In the genomic region with DNA sequence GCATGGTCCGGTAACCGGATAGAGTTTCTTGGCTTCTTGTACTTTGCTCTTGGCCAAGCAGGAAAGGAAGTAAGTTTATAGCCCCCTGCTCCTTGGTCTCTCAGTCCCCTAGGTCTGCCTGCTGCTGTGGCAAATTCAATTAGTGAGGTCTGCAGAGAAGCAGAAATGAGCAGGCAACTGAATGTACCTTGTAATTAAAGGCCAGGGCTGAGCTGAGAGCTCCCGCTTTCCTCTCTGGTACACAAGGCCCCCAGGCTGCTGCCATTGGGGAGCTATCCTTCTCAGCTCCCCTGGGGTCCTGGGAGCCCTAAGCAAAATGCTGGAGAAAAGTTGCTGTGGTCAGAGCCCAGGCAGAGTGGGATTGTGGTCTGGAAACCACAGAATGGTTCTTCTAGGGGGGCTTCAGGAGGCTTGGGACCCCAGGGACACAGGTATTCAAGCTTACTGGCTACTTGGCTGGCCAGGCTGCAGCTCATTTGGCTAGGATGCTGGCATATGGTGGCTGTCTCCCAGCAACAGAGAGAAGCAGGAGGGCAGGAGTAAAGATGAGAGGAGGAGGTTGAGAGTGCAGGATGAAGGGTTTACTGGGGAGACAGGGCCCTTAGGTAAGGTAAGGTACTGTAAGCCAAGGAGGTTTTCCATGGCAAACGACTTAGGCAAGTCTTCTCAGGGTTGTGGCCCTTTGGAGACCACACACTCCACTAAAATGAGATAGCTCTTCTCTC, we compare ENCODE assay signal across 9 mouse cellular contexts. TPM values are rescaled to one million over a fixed set of nuclear protein-coding genes. Genes with fewer than 3 reads are reported as not detected.
DNase-seq lines count a peak whose midpoint lies in the region; ATAC-seq and TF ChIP-seq lines count a peak whose summit lies in the region.
"Had no signal": no experiment of that assay in that cellular context is flagged by ENCODE, and none has a peak within 500 bp of the region (broad histone marks: within the 10 kb centered on the region; RNA-seq: fewer than 3 reads in every experiment).

No protein-coding gene starts in this region.

- no peak overlapping the region for H3K4me3 ChIP-seq in lung, embryonic 14.5 days (ENCODE audit: low read depth, low read length)
- H3K4me3 ChIP-seq in hindbrain, embryonic 13.5 days: no peak overlapping the region
- peak overlapping the region; percentile 13; the same call in 1 of the 2 replicates for H3K4me3 ChIP-seq in stomach, embryonic 14.5 days (ENCODE audit: low read depth, low read length)
- H3K4me3 ChIP-seq in lung, adult 2 months (replicated peaks; ENCODE audit: extremely low read depth, low read depth, low read length): no peak overlapping the region
- H3K4me3 ChIP-seq: megakaryocyte, embryonic 14.5 days had no signal

- DNase-seq in embryo, embryonic 11 days: peak; percentile 14
- DNase-seq in embryo, embryonic 9.5 days (ENCODE audit: extremely low spot score): no peak
- DNase-seq in lung, embryonic 14.5 days: no peak
- DNase-seq in lung, postnatal 36 days: no peak
- DNase-seq in urinary bladder, postnatal 4 days (ENCODE audit: low spot score in 2 of 2): no peak
- DNase-seq in lung, adult 2 months: no peak

- no peak for TF ChIP-seq POLR2A in lung, adult 2 months (IDR thresholded peaks at IDR 0.05; ENCODE audit: borderline replicate concordance, extremely low read depth, low read depth, low read length)

- no peaks in the 10 kb centered on the region for H3K9me3 ChIP-seq in lung, embryonic 14.5 days (ENCODE audit: low read depth, low read length)
- no peaks in the 10 kb centered on the region for H3K9me3 ChIP-seq in hindbrain, embryonic 13.5 days
- no peaks in the 10 kb centered on the region for H3K9me3 ChIP-seq in stomach, embryonic 14.5 days (ENCODE audit: control insufficient read depth, low read depth, low read length)
- H3K9me3 ChIP-seq: megakaryocyte, embryonic 14.5 days had no signal

- H3K27ac ChIP-seq in lung, embryonic 14.5 days (ENCODE audit: low read depth): peak overlapping the region; percentile 43; the same call in 1 of the 2 replicates
- peak overlapping the region; percentile 45 for H3K27ac ChIP-seq in hindbrain, embryonic 13.5 days
- H3K27ac ChIP-seq in stomach, embryonic 14.5 days (ENCODE audit: low read length): peak overlapping the region; percentile 75

- no peaks in the 10 kb centered on the region for H3K36me3 ChIP-seq in lung, embryonic 14.5 days (ENCODE audit: insufficient read depth)
- no peaks in the 10 kb centered on the region for H3K36me3 ChIP-seq in hindbrain, embryonic 13.5 days
- no peaks in the 10 kb centered on the region for H3K36me3 ChIP-seq in stomach, embryonic 14.5 days (ENCODE audit: control insufficient read depth, insufficient read depth, low read length)

- peak overlapping the region; percentile 21; the same call in 1 of the 2 replicates for H3K9ac ChIP-seq in lung, embryonic 14.5 days
- H3K9ac ChIP-seq in hindbrain, embryonic 13.5 days: peak overlapping the region; percentile 46; the same call in 1 of the 2 replicates
- peak overlapping the region; percentile 8; the same call in 1 of the 2 replicates for H3K9ac ChIP-seq in stomach, embryonic 14.5 days (replicated peaks; ENCODE audit: low read depth, low read length)

- 0 out of 2 replicates have a peak, but pooled peaks cover 4% of the 10 kb centered on the region for H3K4me1 ChIP-seq in lung, embryonic 14.5 days (ENCODE audit: insufficient read depth)
- H3K4me1 ChIP-seq in hindbrain, embryonic 13.5 days (replicated peaks): peaks cover 26% of the 10 kb centered on the region
- peaks cover 16% of the 10 kb centered on the region; the same call in 1 of the 2 replicates for H3K4me1 ChIP-seq in stomach, embryonic 14.5 days (ENCODE audit: control insufficient read depth, insufficient read depth, low read length)
- H3K4me1 ChIP-seq in lung, adult 2 months (ENCODE audit: control insufficient read depth, insufficient read depth, low read length): no peaks in the 10 kb centered on the region

- no peak for ATAC-seq in lung, embryonic 14.5 days (ENCODE audit: insufficient read depth)
- peak; percentile 24; the same call in 1 of the 2 replicates for ATAC-seq in hindbrain, embryonic 13.5 days (ENCODE audit: low FRiP score)
- no peak for ATAC-seq in stomach, embryonic 14.5 days (ENCODE audit: insufficient number of reproducible peaks, insufficient read depth, low FRiP score, low read depth)

- H3K4me2 ChIP-seq in lung, embryonic 14.5 days: peak overlapping the region; percentile 13; the same call in 1 of the 2 replicates
- no peak overlapping the region for H3K4me2 ChIP-seq in hindbrain, embryonic 13.5 days
- H3K4me2 ChIP-seq in stomach, embryonic 14.5 days (replicated peaks; ENCODE audit: low read depth, low read length): peak overlapping the region; percentile 19

- H3K27me3 ChIP-seq in lung, embryonic 14.5 days (ENCODE audit: insufficient read depth, low read length): no peaks in the 10 kb centered on the region
- peaks cover 11% of the 10 kb centered on the region; the same call in 1 of the 2 replicates for H3K27me3 ChIP-seq in hindbrain, embryonic 13.5 days
- H3K27me3 ChIP-seq in stomach, embryonic 14.5 days (ENCODE audit: control insufficient read depth, insufficient read depth, low read length): no peaks in the 10 kb centered on the region

- 79% methylated on average over 4 of the region's 4 CpGs for WGBS in lung, embryonic 14.5 days
- 72% methylated on average over 4 of the region's 4 CpGs for WGBS in hindbrain, embryonic 13.5 days
- WGBS in stomach, embryonic 14.5 days: 79% methylated on average over 4 of the region's 4 CpGs
- 77% methylated on average over 4 of the region's 4 CpGs for WGBS in lung, adult 2 months

- no peak for TF ChIP-seq CTCF in lung, embryonic 14.5 days (IDR thresholded peaks at IDR 0.05; ENCODE audit: low read depth)
- no peak for TF ChIP-seq CTCF in lung, adult 2 months (IDR thresholded peaks at IDR 0.05; ENCODE audit: insufficient read depth, low read length)

RNA-seq across cellular contexts. Expression of a gene that starts 0.9 kb away (rescaled TPM):
- polyA plus RNA-seq in lung, embryonic 14.5 days (2014; fragmentation: Nextera tagmentation; extraction: Ambion mirVana): 51.7 and 61.4 TPM in 2 replicates
- polyA plus RNA-seq in hindbrain, embryonic 13.5 days (2015; fragmentation: Nextera tagmentation; extraction: Ambion mirVana): 31.2 and 38.8 TPM in 2 replicates
- 44.8 and 49.7 TPM in 2 replicates for polyA plus RNA-seq in stomach, embryonic 14.5 days (2014; fragmentation: Nextera tagmentation; extraction: Ambion mirVana)
- 113 and 132 TPM in 2 replicates for polyA plus RNA-seq in lung, adult 2 months (2012; rRNA removed)
